Mouse (Mus musculus) kidney, postnatal 10 days (tissue): ENCODE measurements around the gene Zfp706.

Source experiments
- DNase-seq: peaks from one replicate; pipeline ENCODE4 v3.0.0; 2021; ENCODE audit warnings: mixed read lengths

Zfp706 gene

GRCm38 (mm10) chr15:37007233-37007958, at the start of gene Zfp706:
Gene Zfp706, minus strand, starts transcription at chr15:37007773.
- peak; percentile 100 for DNase-seq

GRCm38 (mm10) chr15:37054582-37054981, 47.0 kb upstream of the Zfp706 start:
- no peak for DNase-seq

GRCm38 (mm10) chr15:37053085-37053762, 45.7 kb upstream of the Zfp706 start:
- no peak for DNase-seq

GRCm38 (mm10) chr15:37047403-37047802, 39.8 kb upstream of the Zfp706 start:
- DNase-seq = no peak

GRCm38 (mm10) chr15:37046586-37046985, 39.0 kb upstream of the Zfp706 start:
- no peak for DNase-seq

GRCm38 (mm10) chr15:37046131-37046530, 38.6 kb upstream of the Zfp706 start:
- peak; percentile 16 for DNase-seq

GRCm38 (mm10) chr15:37045456-37045855, 37.9 kb upstream of the Zfp706 start:
- no peak for DNase-seq

GRCm38 (mm10) chr15:37042559-37042958, 35.0 kb upstream of the Zfp706 start:
- no peak for DNase-seq

- no peak for DNase-seq
Measured at GRCm38 (mm10) chr15:37041214-37041613, 33.6 kb upstream of the Zfp706 start.

GRCm38 (mm10) chr15:37038666-37039065, 31.1 kb upstream of the Zfp706 start:
- DNase-seq = no peak

- DNase-seq = no peak
Measured at GRCm38 (mm10) chr15:37037704-37038103, 30.1 kb upstream of the Zfp706 start.

- DNase-seq = peak; percentile 24
Measured at GRCm38 (mm10) chr15:37036481-37037156, 29.0 kb upstream of the Zfp706 start.

GRCm38 (mm10) chr15:37034155-37034554, 26.6 kb upstream of the Zfp706 start:
- no peak for DNase-seq

GRCm38 (mm10) chr15:37033431-37033830, 25.9 kb upstream of the Zfp706 start:
- no peak for DNase-seq

- DNase-seq = no peak
Measured at GRCm38 (mm10) chr15:37031334-37032150, 24.0 kb upstream of the Zfp706 start.

- no peak for DNase-seq
Measured at GRCm38 (mm10) chr15:37030929-37031328, 23.4 kb upstream of the Zfp706 start.

- no peak for DNase-seq
Measured at GRCm38 (mm10) chr15:37027956-37028355, 20.4 kb upstream of the Zfp706 start.

GRCm38 (mm10) chr15:37026458-37026857, 18.9 kb upstream of the Zfp706 start:
- DNase-seq = no peak

GRCm38 (mm10) chr15:37020581-37021245, 13.1 kb upstream of the Zfp706 start:
- DNase-seq = no peak

GRCm38 (mm10) chr15:37019434-37019833, 11.9 kb upstream of the Zfp706 start:
- no peak for DNase-seq

GRCm38 (mm10) chr15:37011897-37012296, 4.3 kb upstream of the Zfp706 start:
- no peak for DNase-seq

- no peak for DNase-seq
Measured at GRCm38 (mm10) chr15:37011316-37011715, 3.7 kb upstream of the Zfp706 start.
